Mouse (Mus musculus) limb, embryonic 14.5 days (tissue): ENCODE measurements around the gene Castor1. TPM values are rescaled to one million over a fixed set of nuclear protein-coding genes. Genes with fewer than 3 reads are reported as not detected.

Experiments used
- ATAC-seq: fragments of 200-750 bp; cut with Nextera tagmentation; 2 replicates; pipeline ENCODE4 v1.8.0; 2017; ENCODE audit warnings: low read depth, moderate number of reproducible peaks, moderate TSS enrichment; ENCODE audit not compliant: low FRiP score
- DNase-seq: peaks from one replicate; pipeline ENCODE4 v3.0.0-alpha.2; 2015; ENCODE audit warnings: low spot score
- H3K27ac ChIP-seq: fragments of 300-500 bp; sonication (generic); replicated peaks from 2 replicates; pipeline ENCODE4 v1.5.1; 2014; ENCODE audit warnings: low read depth, mild to moderate bottlenecking, low read length, moderate library complexity, mixed read lengths
- H3K27me3 ChIP-seq: fragments of 300-500 bp; sonication (generic); 2 replicates; pipeline ENCODE4 v1.6.1; 2014; ENCODE audit warnings: low read length, mixed read lengths; ENCODE audit not compliant: control insufficient read depth, insufficient read depth
- H3K36me3 ChIP-seq: fragments of 300-500 bp; sonication (generic); 2 replicates; pipeline ENCODE4 v1.6.1; 2014; ENCODE audit warnings: mild to moderate bottlenecking, low read length, moderate library complexity, mixed read lengths; ENCODE audit not compliant: control insufficient read depth, insufficient read depth
- H3K4me1 ChIP-seq: fragments of 300-500 bp; sonication (generic); 2 replicates; pipeline ENCODE4 v1.6.1; 2014; ENCODE audit warnings: antibody characterized with exemption, low read length, mixed read lengths; ENCODE audit not compliant: control insufficient read depth, insufficient read depth
- H3K4me2 ChIP-seq: fragments of 300-500 bp; sonication (generic); replicated peaks from 2 replicates; pipeline ENCODE4 v1.6.1; 2014; ENCODE audit warnings: low read depth, mild to moderate bottlenecking, low read length, moderate library complexity; ENCODE audit not compliant: severe bottlenecking
- H3K4me3 ChIP-seq: fragments of 300-500 bp; sonication (generic); replicated peaks from 2 replicates; pipeline ENCODE4 v1.5.1; 2014; ENCODE audit warnings: low read length
- H3K9ac ChIP-seq: fragments of 300-500 bp; sonication (generic); 2 replicates; pipeline ENCODE4 v1.6.1; 2014; ENCODE audit warnings: mild to moderate bottlenecking, low read depth, low read length, moderate library complexity; ENCODE audit not compliant: severe bottlenecking
- H3K9me3 ChIP-seq: fragments of 300-500 bp; sonication (generic); 2 replicates; pipeline ENCODE4 v1.6.1; 2016; ENCODE audit warnings: low read length; ENCODE audit not compliant: control insufficient read depth
- POLR2A ChIP-seq: fragments of 200-500 bp; IDR thresholded peaks from 2 replicates; pipeline ENCODE4 v1.8.0; 2012; ENCODE audit warnings: inconsistent platforms, mild to moderate bottlenecking, moderate library complexity, borderline replicate concordance; ENCODE audit not compliant: insufficient read depth, insufficient read length; ENCODE audit errors: extremely low read depth
- WGBS: fragments of 180-500 bp; shearing (Covaris S2); extraction: QIAGEN DNeasy Blood & Tissue Kit; methylation state at CpG from one replicate; pipeline ENCODE4 v1.1.7; 2014; 5-methylcytosine and 5-hydroxymethylcytosine counted together
- polyA plus RNA-seq, 2 experiments: library from polyadenylated mRNA; depleted of rRNA in 1 of 2; stranded (reverse) in 1 of 2; unstranded in 1 of 2; fragments of >200 nt; fragmentation: Nextera tagmentation in 1 of 2; extraction: Ambion mirVana in 1 of 2; gene quantifications; 2 replicates each; pipeline versions ENCODE4 v1.2.1 to v1.2.3; 2012 to 2014

The Castor1 gene
- polyA plus RNA-seq, 2 experiments = 10.6 to 13.9 TPM

DNA sequence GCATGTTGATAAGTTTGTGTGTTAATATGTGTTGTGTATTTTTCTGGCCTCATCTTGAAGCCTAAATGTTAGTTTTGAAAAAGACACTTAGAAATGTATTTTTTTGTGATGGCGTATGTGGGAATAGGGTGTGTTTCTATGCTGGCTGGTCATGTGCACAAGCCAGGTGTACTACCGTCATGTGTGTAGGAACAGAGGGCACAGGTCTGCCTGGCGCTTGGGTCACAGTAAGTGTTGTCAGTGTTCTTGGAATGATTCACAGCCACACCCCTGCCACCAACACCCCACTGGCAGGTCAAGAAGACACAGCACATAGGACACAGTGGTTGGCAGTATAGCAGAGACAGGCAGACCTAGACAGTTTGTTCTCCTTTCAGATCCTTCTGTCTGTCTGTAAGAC, 31.1 kb downstream of the Castor1 start:
- ATAC-seq (no peak), DNase-seq (no peak)
- no peak overlapping the region for H3K9ac ChIP-seq
- no peaks in the 10 kb centered on the region for H3K4me1 ChIP-seq
- no peak overlapping the region for H3K4me3 ChIP-seq
- no peak for TF ChIP-seq POLR2A
- H3K36me3 ChIP-seq = no peaks in the 10 kb centered on the region
- H3K9me3 ChIP-seq = no peaks in the 10 kb centered on the region
- no peak overlapping the region for H3K4me2 ChIP-seq
- WGBS = 98% methylated on average over 3 of the region's 3 CpGs
- no peaks in the 10 kb centered on the region for H3K27me3 ChIP-seq
- H3K27ac ChIP-seq = no peak overlapping the region

DNA sequence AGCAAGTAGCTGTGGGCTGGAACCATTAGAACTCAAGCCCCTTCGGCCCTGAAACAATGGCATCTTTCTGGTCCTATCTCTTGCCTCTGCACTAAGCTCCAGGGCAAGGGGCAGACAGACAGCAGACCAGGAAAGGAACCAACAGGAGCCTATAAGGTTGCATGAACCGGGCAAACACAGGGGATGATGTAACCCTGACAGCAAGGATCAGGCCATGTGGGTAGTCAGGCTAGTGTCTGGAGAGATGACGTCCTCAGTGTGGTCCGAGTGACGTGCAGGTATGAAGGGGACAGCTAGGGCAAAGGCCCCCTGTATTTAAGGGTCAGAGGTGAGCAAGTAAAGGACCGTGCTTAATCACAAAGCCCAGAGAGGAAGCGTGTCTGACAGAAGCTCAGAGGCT, 32.3 kb downstream of the Castor1 start:
- H3K9ac ChIP-seq = no peak overlapping the region
- no peak for TF ChIP-seq POLR2A
- DNase-seq = no peak
- no peak overlapping the region for H3K4me2 ChIP-seq
- no peaks in the 10 kb centered on the region for H3K9me3 ChIP-seq
- no peak overlapping the region for H3K27ac ChIP-seq
- 69% methylated on average over 7 of the region's 7 CpGs for WGBS
- H3K27me3 ChIP-seq = no peaks in the 10 kb centered on the region
- H3K4me1 ChIP-seq = no peaks in the 10 kb centered on the region
- no peak for ATAC-seq
- no peaks in the 10 kb centered on the region for H3K36me3 ChIP-seq
- no peak overlapping the region for H3K4me3 ChIP-seq

DNA sequence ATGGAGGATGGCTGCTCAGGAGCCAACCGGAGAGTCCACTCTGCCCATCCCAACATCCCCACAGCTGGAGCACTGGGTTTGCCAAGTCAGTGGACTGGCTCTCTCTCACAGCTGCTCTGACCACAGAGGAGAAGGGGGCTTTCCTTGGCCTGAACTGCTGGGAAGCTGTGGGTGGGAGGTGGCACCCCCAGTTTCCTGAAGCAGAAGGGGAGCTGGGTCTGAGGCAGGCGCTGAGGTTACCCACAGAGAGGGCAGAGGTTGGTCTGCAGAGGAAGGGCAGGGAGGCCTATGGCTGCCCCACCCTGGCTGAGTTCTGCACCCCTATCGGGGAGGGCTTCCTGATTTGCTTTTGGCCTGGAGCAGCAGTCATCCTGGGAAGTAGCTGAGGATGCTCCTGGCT, 33.4 kb downstream of the Castor1 start:
- H3K27ac ChIP-seq = no peak overlapping the region
- H3K4me2 ChIP-seq = no peak overlapping the region
- no peak overlapping the region for H3K9ac ChIP-seq
- TF ChIP-seq POLR2A = no peak
- ATAC-seq = no peak
- 83% methylated on average over 3 of the region's 3 CpGs for WGBS
- no peaks in the 10 kb centered on the region for H3K4me1 ChIP-seq
- no peaks in the 10 kb centered on the region for H3K27me3 ChIP-seq
- H3K36me3 ChIP-seq = no peaks in the 10 kb centered on the region
- no peak for DNase-seq
- no peak overlapping the region for H3K4me3 ChIP-seq
- no peaks in the 10 kb centered on the region for H3K9me3 ChIP-seq

DNA sequence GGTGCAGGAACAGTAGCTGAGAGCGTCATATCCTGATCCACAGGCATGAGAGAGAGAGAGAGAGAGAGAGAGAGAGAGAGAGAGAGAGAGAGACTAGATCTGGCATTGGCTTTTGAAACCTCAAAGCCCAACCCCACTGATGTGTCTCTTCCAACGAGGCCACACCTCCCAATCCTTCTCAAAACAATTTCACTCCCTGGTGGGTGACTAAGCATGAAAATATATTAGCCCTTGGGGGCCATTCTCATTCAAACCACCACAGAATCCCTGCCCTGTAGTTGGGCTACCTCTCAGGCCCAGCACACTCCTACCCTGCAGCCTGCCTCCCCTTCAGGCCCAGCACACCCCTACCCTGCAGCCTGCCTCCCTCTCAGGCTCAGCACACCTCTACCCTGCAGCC, 34.9 kb downstream of the Castor1 start:
- no peak for ATAC-seq
- Histone ChIP-seq H3K27me3 (no peaks in the 10 kb centered on the region), H3K4me1 (no peaks in the 10 kb centered on the region), H3K9me3 (no peaks in the 10 kb centered on the region), H3K4me2 (no peak overlapping the region), H3K36me3 (no peaks in the 10 kb centered on the region), H3K27ac (no peak overlapping the region), H3K4me3 (no peak overlapping the region), H3K9ac (no peak overlapping the region)
- 74% methylated on average over 2 of the region's 2 CpGs for WGBS
- DNase-seq = no peak
- TF ChIP-seq POLR2A = no peak

DNA sequence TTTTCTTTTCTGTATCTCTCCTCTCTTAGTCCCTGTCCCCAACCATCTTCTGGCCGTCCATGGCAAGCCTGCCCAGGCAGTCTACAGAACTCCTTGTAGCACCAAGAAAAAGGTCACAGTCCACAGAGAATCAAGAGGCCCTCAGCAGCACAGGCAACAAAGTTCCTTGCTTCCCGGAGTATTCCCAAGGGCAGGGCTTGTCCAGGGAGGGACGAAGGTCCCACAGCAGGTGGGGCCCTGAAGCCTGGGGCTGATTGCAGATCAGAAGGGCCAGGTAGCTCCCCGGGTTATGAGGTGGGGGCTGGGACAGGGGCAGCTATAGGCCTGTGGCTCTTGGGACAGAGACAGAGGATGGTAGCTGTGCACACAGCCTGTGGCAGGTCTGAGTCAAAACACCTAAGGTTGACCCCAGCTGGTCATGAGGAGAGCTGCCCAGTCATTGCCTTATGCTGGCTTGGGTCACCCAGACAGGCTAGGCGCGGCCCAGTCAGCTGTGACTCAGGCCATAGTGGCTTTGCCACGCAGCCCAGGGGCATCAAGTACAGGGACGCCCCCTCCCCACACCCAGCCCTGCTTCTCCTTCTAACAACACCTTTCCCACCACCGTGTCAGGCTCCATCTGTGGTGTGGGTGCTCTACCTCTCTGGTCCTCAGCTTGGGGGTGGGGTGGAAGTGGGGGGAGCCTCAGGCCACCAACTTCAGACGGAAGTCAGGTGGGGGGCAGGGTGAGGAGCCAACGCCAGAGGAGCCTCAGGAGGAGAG, 39.0 kb downstream of the Castor1 start, which contains the start of gene Lif:
TSS of gene Lif (plus strand) at position 712 of the 762 bp plus-strand sequence.
- no peaks in the 10 kb centered on the region for H3K9me3 ChIP-seq
- no peak within 1 kb of the TSS for H3K27ac ChIP-seq
- no peak within 1 kb of the TSS for H3K9ac ChIP-seq
- no peak for ATAC-seq
- TF ChIP-seq POLR2A = no peak
- WGBS = 53% methylated on average over 11 of the region's 11 CpGs
- no peaks in the 10 kb centered on the region for H3K27me3 ChIP-seq
- peaks cover 24% of the 10 kb centered on the region for H3K4me1 ChIP-seq
- H3K36me3 ChIP-seq = no peaks in the 10 kb centered on the region
- H3K4me2 ChIP-seq = no peak within 1 kb of the TSS
- no peak within 1 kb of the TSS for H3K4me3 ChIP-seq
- DNase-seq = no peak
